Mouse (Mus musculus): ENCODE results near the gene Sv2b. TPM values are rescaled to one million over a fixed set of nuclear protein-coding genes. Genes with fewer than 3 reads are reported as not detected.
"Not testable (repeated sequence)": the region's sequence is repeated elsewhere in the genome, so short reads cannot be mapped to it uniquely, and the experiment has no call there.

Sv2b gene
- total RNA-seq, 2 experiments from 2014 or later, result 341 to 350 TPM

- DNase-seq (ENCODE audit: low spot score in 2 of 2), result peak in 1 of 2 experiments; percentile 41
These were observed 88.3 kb downstream of the Sv2b start for GRCm38 (mm10) chr7:75220786-75221185.

GRCm38 (mm10) chr7:75220296-75220695 lies 88.8 kb downstream of the Sv2b start:
- no peak for DNase-seq (ENCODE audit: low spot score in 2 of 2)

GRCm38 (mm10) chr7:75216180-75216579 lies 92.9 kb downstream of the Sv2b start:
- no peak for DNase-seq (ENCODE audit: low spot score in 2 of 2)

GRCm38 (mm10) chr7:75209221-75209641 lies 99.8 kb downstream of the Sv2b start:
- peak; percentile 27 to 73 for DNase-seq (ENCODE audit: low spot score in 2 of 2)

GRCm38 (mm10) chr7:75207965-75208644 lies 101.0 kb downstream of the Sv2b start:
- DNase-seq (ENCODE audit: low spot score in 2 of 2), result no peak

- no peak for DNase-seq (ENCODE audit: low spot score in 2 of 2)
These were observed 102.4 kb downstream of the Sv2b start for GRCm38 (mm10) chr7:75206671-75207070.

GRCm38 (mm10) chr7:75205386-75205785 lies 103.7 kb downstream of the Sv2b start:
- no peak for DNase-seq (ENCODE audit: low spot score in 2 of 2)

GRCm38 (mm10) chr7:75194919-75195230 lies 114.2 kb downstream of the Sv2b start:
- DNase-seq (ENCODE audit: low spot score in 2 of 2), result not testable (repeated sequence)

GRCm38 (mm10) chr7:75194158-75194918 lies 114.7 kb downstream of the Sv2b start:
- DNase-seq (ENCODE audit: low spot score in 2 of 2), result no peak

GRCm38 (mm10) chr7:75190192-75190591 lies 118.9 kb downstream of the Sv2b start:
- no peak for DNase-seq (ENCODE audit: low spot score in 2 of 2)

- no peak for DNase-seq (ENCODE audit: low spot score in 2 of 2)
These were observed 134.0 kb downstream of the Sv2b start for GRCm38 (mm10) chr7:75175042-75175441.

- DNase-seq (ENCODE audit: low spot score in 2 of 2), result no peak
These were observed 141.6 kb downstream of the Sv2b start for GRCm38 (mm10) chr7:75167481-75167880.

GRCm38 (mm10) chr7:75147174-75147573 lies 161.9 kb downstream of the Sv2b start:
- no peak for DNase-seq (ENCODE audit: low spot score in 2 of 2)

GRCm38 (mm10) chr7:75142800-75143199 lies 166.3 kb downstream of the Sv2b start:
- no peak for DNase-seq (ENCODE audit: low spot score in 2 of 2)

- DNase-seq (ENCODE audit: low spot score in 2 of 2), result peak in 1 of 2 experiments; percentile 70
These were observed 167.0 kb downstream of the Sv2b start for GRCm38 (mm10) chr7:75141919-75142700.

GRCm38 (mm10) chr7:75139306-75139705 lies 169.8 kb downstream of the Sv2b start:
- DNase-seq (ENCODE audit: low spot score in 2 of 2), result no peak

- peak; percentile 37 to 40 for DNase-seq (ENCODE audit: low spot score in 2 of 2)
These were observed 174.1 kb downstream of the Sv2b start for GRCm38 (mm10) chr7:75134710-75135617.

GRCm38 (mm10) chr7:75128036-75128435 lies 181.0 kb downstream of the Sv2b start:
- DNase-seq (ENCODE audit: low spot score in 2 of 2), result no peak

- no peak for DNase-seq (ENCODE audit: low spot score in 2 of 2)
These were observed 185.0 kb downstream of the Sv2b start for GRCm38 (mm10) chr7:75124067-75124466.

- DNase-seq (ENCODE audit: low spot score in 2 of 2), result peak in 1 of 2 experiments; percentile 77
These were observed 190.9 kb downstream of the Sv2b start for GRCm38 (mm10) chr7:75118022-75118673.
